Mouse (Mus musculus) olfactory bulb, adult 2 months (tissue): ENCODE data around the gene Dtd2. TPM values are rescaled to one million over a fixed set of nuclear protein-coding genes. Genes with fewer than 3 reads are reported as not detected.

Experiments used
- H3K27ac ChIP-seq: fragments of 200-500 bp; 2 replicates; pipeline ENCODE4 v1.5.1; 2012; ENCODE audit warnings: low read depth, low read length; ENCODE audit not compliant: insufficient read depth
- H3K4me1 ChIP-seq: fragments of 200-500 bp; 2 replicates; pipeline ENCODE4 v1.6.1; 2012; ENCODE audit warnings: low read length; ENCODE audit not compliant: control insufficient read depth, insufficient read depth
- H3K4me3 ChIP-seq: fragments of 200-500 bp; 2 replicates; pipeline ENCODE4 v1.5.1; 2012; ENCODE audit warnings: mild to moderate bottlenecking, low read depth, low read length, moderate library complexity; ENCODE audit not compliant: insufficient read depth
- CTCF ChIP-seq: fragments of 200-500 bp; IDR thresholded peaks from 2 replicates; pipeline ENCODE4 v1.5.1; 2012; ENCODE audit warnings: low read depth, mild to moderate bottlenecking, low read length, moderate library complexity; ENCODE audit not compliant: insufficient read depth
- POLR2A ChIP-seq: fragments of 200-500 bp; IDR thresholded peaks from 2 replicates; pipeline ENCODE4 v1.6.1; 2012; ENCODE audit warnings: mild to moderate bottlenecking, low read depth, low read length, moderate library complexity; ENCODE audit not compliant: insufficient read depth
- WGBS: fragments of 180-500 bp; shearing (Covaris S2); methylation state at CpG from one replicate; pipeline ENCODE4 v1.1.7; 2018; 5-methylcytosine and 5-hydroxymethylcytosine counted together
- polyA plus RNA-seq: library from polyadenylated mRNA; stranded (reverse); fragments of >200 nt; gene quantifications from 2 replicates; pipeline ENCODE4 v1.2.4, GENCODE M21; 2012; ENCODE audit warnings: low replicate concordance; ENCODE audit not compliant: missing spikeins, insufficient read depth, insufficient read length

Gene Dtd2
- polyA plus RNA-seq, 1 experiment, result not detected

DNA sequence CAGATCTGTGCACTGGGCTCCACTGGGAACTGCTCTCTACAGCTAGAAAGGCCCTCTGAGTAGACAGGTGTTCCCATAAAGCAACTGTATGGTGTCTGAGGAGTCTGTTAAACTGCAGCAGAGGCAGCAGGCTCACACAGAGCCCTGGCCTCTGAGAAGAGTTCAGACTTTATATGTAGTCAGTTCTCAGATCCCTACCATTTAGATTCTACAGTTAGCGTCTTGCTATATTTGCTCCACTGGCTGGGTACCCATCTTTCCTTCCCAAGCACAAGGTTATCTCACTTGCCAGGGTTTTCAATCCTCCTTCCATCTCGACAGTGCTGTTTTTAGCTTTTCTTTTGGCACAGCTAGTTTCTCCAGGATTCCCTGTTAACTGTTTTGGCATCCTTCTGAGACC is 15.7 kb downstream of the Dtd2 start:
- Histone ChIP-seq H3K27ac (no peak overlapping the region), H3K4me1 (no peaks in the 10 kb centered on the region), H3K4me3 (no peak overlapping the region)
- WGBS, result 79% methylated on average over 2 of the region's 2 CpGs
- TF ChIP-seq POLR2A (no peak), CTCF (no peak)

DNA sequence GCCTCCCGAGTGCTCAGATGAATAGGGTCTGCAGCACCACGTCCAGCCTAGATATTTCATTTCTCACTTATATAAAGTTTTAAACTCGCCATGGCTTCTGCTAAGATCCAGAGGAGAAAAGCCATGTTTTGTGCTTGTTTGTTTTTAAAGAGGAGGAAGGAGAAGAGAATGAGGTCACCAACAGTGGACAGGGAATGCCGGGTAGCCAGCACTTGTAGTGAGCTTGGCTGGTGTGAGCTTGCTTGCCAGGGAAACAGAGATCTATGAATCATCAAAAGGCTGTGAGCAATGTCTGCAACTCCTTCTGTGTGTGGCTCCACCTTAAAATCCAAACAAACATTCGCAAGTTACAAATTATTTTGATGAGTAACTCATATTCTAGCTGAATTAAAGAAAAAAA is 17.8 kb downstream of the Dtd2 start:
- WGBS, result 85% methylated on average over 5 of the region's 5 CpGs
- TF ChIP-seq CTCF, result no peak
- TF ChIP-seq POLR2A, result no peak
- H3K4me1 ChIP-seq, result no peaks in the 10 kb centered on the region
- H3K4me3 ChIP-seq, result no peak overlapping the region
- no peak overlapping the region for H3K27ac ChIP-seq

DNA sequence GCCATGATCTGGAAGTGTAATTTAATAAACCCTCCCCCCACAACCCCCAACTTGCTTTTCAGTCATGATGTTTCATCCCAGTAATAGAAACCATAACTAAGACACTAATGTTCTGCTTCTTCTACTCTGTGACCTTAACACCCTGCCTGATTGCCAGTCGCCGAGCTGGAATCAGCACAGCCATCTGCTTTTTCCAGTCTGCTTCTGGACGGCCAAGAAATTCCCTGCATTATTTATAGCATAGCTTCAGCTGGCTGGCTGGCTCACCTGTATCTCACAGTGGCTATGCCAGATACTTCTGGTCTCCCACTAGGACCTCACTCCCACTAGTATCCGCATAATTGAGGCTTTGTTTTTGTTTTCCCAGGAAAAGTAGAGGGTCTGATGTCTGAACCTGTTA is 20.5 kb downstream of the Dtd2 start:
- H3K4me1 ChIP-seq, result no peaks in the 10 kb centered on the region
- no peak overlapping the region for H3K27ac ChIP-seq
- 78% methylated on average over 4 of the region's 4 CpGs for WGBS
- no peak overlapping the region for H3K4me3 ChIP-seq
- TF ChIP-seq CTCF (no peak), POLR2A (no peak)

DNA sequence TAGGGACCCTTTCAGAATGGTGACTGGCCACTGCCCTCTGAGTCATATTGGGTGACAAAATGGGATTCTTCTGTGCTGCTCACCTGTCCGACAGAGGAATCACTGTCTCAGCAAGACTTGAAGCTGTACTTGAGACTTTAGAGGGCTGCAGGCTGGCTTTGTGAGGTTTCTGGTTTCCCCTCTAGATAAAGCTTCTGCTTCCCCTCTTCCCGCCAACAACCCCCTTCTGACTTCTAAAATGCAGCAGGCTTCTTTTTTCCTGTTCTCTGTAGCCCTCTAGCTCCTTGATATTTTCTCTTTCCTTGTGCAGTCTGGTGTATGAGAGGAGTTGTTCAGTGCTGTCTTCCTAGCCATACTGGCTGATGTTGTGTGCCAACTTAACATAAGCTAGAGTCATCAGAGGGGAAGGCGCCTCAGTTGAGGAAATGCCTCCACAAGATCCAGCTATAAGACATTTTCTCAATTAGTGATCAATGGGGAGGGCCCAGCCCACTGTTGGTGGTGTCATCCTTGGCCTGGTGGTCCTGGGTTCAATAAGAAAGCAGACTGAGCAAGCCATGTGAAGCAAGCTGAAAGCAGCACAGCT is 21.0 kb downstream of the Dtd2 start:
- Histone ChIP-seq H3K4me1 (no peaks in the 10 kb centered on the region), H3K27ac (no peak overlapping the region), H3K4me3 (no peak overlapping the region)
- WGBS, result 93% methylated on average over 3 of the region's 3 CpGs
- TF ChIP-seq CTCF, result no peak
- no peak for TF ChIP-seq POLR2A

DNA sequence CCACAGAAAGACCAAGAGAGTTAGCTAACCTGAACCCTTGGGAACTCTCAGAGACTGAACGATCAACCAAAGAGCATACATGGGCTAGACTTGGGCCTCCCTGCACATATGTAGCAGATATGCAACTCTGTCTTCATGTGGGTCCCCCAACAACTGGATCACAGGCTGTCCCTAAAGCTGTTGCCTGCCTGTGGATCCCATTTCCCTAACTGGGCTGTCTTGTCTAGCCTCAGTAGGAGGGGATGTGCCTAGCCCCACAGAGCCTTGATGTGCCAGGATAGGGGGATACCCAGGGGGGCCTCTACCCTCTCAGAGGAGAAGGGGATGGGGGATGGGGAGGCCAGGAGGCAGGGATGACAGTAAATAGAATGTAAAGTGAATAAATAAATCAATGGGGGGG is 22.7 kb downstream of the Dtd2 start:
- 96% methylated on average over 1 of the region's 1 CpGs for WGBS
- TF ChIP-seq CTCF (no peak), POLR2A (no peak)
- Histone ChIP-seq H3K27ac (no peak overlapping the region), H3K4me3 (no peak overlapping the region), H3K4me1 (no peaks in the 10 kb centered on the region)

DNA sequence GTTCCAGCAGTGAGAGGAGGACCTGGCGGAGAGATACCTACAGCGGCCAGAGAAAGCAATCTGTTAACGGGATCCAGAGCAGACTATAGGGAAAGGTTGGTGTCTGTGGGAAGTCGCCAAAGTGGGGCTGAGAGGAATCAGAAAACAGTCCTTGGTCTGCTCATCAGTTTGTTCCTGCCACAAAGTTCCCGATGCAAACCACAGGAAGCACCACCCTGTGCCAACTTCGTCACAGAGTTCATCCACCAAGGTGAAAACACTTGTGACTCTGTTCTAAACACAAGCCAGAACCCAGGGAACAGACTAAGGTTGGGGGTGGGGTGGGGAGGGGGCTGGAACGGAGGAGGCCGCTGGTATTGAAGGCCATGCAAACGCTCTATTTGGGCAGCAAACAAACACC is 29.8 kb downstream of the Dtd2 start:
- WGBS, result 75% methylated on average over 9 of the region's 9 CpGs
- Histone ChIP-seq H3K4me3 (no peak overlapping the region), H3K4me1 (no peaks in the 10 kb centered on the region), H3K27ac (no peak overlapping the region)
- TF ChIP-seq CTCF, result no peak
- TF ChIP-seq POLR2A, result no peak

DNA sequence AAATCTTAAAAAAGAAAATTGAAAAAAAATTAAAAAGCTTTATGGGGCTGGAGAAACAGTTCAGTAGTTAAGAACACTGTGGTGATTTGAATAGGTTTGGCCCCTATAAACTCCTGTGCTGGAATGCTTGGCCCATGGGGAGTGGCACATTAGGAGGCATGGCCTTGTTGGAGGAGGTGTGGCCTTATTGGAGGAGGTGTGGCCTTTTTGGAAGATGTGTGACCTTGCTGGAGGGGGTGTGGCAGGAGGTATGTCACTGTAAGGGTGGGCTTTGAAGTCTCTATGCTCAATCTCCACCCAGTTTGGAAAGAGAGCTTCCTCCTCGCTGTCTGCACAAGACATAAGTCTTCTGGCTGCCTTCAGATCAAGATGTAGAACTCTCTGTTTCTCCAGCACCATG is 31.9 kb downstream of the Dtd2 start:
- WGBS, result 95% methylated on average over 1 of the region's 1 CpGs

DNA sequence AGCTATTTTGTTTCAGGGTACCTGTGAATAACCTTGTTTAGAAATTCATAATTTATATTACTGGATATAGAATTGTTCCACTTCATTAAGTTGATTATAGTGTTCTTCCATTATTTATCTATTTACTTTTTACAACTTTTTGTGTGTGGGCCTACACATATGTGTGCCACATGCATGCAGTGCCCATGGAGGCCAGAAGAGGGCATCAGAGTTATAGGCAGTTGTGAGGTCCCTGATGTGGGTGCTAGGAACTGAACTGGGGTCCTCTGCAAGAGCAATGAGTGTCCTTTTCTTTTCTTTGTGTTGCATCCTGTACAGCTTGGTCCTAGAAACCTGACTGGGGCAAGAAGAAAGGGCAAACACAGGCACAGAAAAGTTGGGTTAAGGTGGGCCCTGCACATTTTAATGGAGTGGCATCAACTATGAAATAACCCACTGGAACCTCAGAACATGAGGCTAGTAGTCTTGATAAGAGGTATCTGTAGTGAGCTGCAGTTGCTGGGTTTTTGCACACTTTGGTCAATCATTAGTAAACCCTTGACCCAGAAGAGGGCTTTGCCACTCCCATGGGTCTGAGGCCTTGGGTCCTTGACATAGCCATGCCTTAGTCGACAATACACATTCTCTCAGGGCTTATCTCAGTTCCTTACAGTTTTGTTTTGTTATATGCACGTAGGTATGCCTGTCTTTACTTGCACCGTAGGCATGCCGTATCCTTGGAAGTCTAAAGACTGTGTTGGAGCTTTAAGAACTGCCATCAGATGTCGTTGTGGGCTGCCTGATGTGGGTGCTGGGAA is 33.8 kb downstream of the Dtd2 start:
- no peak overlapping the region for H3K4me3 ChIP-seq
- peaks cover 2% of the 10 kb centered on the region; the same call in 1 of the 2 replicates for H3K4me1 ChIP-seq
- WGBS, result 95% methylated on average over 5 of the region's 5 CpGs
- TF ChIP-seq CTCF (no peak), POLR2A (no peak)
- no peak overlapping the region for H3K27ac ChIP-seq

More for the DNA sequence above, 31.9 kb downstream of the Dtd2 start:
- TF ChIP-seq CTCF, result no peak
- no peak for TF ChIP-seq POLR2A
- H3K27ac ChIP-seq, result no peak overlapping the region
- peaks cover 2% of the 10 kb centered on the region; the same call in 1 of the 2 replicates for H3K4me1 ChIP-seq
- H3K4me3 ChIP-seq, result no peak overlapping the region

DNA sequence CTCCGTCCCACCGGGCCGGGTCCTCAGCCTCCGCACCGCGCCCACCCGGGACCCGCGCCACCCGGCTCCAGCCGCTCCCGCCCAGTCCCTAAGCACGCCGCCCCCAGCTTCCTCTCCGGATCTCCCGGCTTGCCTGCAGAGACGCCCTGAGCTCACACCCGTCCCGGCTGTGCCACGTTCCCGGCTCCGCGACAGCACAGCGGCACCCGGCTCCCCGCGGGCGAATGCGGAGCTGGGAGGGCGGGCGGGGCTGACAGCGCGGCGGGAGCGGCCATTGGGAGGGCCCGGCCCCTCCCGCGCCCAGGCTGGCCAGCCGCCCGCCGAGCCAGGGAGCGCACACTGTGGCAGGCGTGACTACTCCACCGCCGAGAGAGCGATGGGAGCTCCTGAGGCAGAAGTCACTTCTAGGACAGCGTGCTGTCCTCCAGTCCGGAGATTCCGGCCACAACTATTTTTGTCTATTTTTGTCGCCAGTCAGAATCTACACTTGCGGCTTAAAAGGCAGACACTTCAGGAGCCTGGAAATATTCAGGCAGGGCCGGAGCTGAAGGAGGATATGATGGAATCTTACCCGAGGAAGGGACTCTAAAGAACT is 35.1 kb downstream of the Dtd2 start, which contains the start of gene Heatr5a:
Heatr5a (minus strand) TSS at position 252 of the 595 bp plus-strand sequence.
- H3K4me1 ChIP-seq, result peaks cover 2% of the 10 kb centered on the region; the same call in 1 of the 2 replicates
- WGBS, result under 1% methylated on average over 53 of the region's 53 CpGs
- no peak for TF ChIP-seq CTCF
- TF ChIP-seq POLR2A, result no peak

More for the DNA sequence above, 35.1 kb downstream of the Dtd2 start, which contains the start of gene Heatr5a:
- Histone ChIP-seq H3K27ac (no peak within 1 kb of the TSS), H3K4me3 (peak within 1 kb of the TSS; percentile 94)
